Mouse (Mus musculus): ENCODE measurements at regions not wholly inside any gene's neighbourhood (a gene's known extent, or its start where the extent isn't known, plus 50 kb on each side); places are given as distances from the start of the nearest gene placed in this dataset.
A peak's percentile ranks its signal among the peaks of the same experiment; 100 is the strongest.

DNA sequence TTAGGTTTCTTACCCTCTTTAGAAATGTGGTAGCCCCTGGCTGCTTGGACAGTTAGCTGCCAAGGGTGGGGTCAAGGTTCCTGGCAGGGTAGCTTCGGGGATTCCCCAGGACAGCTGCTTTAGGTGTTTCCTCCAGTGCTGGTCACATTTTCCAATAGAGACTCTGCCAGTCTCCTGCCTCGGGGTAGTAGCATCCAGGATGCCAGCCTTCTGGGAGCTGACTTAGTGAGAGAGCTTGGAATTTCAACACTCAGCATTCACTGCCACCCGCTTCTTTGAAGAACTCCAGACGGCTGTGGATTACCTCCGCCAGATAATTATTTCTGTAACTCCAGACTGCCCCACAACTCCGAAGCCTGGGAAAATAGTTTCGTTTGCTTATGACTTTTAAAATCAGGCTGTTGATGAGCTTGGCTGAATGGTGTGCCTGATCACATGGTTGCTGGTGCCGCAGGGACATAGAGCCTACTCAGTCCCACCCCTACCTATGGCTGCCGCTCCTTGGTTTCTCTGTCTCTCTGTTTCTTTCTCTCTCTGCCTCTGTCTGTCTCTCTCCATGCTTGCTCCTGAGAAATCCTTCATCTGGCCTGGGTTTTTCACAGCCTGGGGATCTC lies 724.2 kb upstream of the Car8 start:
- H3K36me3 ChIP-seq (ENCODE audit: control insufficient read depth, insufficient read depth, low read length) = no peaks in the 10 kb centered on the region
- peaks cover 5% of the 10 kb centered on the region; the same call in 1 of the 2 replicates for H3K4me1 ChIP-seq (ENCODE audit: control insufficient read depth, insufficient read depth, low read length)
- no peak overlapping the region for H3K27ac ChIP-seq (replicated peaks; ENCODE audit: low read depth, low read length)
- no peak overlapping the region for H3K9ac ChIP-seq (replicated peaks; ENCODE audit: low read length)
- H3K4me2 ChIP-seq (ENCODE audit: low read length) = no peak overlapping the region
- no peak overlapping the region for H3K4me3 ChIP-seq (replicated peaks; ENCODE audit: low read depth, low read length)
- no peak for ATAC-seq (ENCODE audit: low FRiP score, low TSS enrichment)
- no peaks in the 10 kb centered on the region for H3K27me3 ChIP-seq (ENCODE audit: control insufficient read depth, insufficient read depth, low read length)
- DNase-seq = no peak
- H3K9me3 ChIP-seq (ENCODE audit: control insufficient read depth, low read length) = no peaks in the 10 kb centered on the region
- WGBS = 70% methylated on average over 9 of the region's 9 CpGs

DNA sequence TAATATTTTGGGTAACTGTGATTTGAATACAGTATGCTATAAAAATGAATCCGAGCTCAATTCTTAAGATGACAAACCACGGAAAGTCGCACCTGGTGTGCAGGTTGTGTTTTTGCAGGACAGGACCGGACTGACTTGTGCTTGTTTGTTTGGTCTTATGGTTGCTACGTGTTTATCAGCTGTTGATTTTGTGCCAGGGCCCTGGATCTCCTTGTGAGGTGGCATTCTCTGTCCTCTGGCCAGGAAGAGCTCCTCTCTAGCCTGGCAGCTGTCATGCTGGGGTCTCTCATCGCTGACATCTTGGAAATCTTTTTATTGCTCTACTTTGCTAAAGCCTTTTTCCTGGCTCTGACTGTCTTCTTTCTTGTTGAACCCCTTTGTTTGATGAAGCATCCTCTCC lies 723.0 kb upstream of the Car8 start:
- WGBS = 87% methylated on average over 6 of the region's 6 CpGs
- H3K4me1 ChIP-seq (ENCODE audit: control insufficient read depth, insufficient read depth, low read length) = peaks cover 16% of the 10 kb centered on the region
- H3K27me3 ChIP-seq (ENCODE audit: control insufficient read depth, insufficient read depth, low read length) = no peaks in the 10 kb centered on the region
- H3K27ac ChIP-seq (replicated peaks; ENCODE audit: low read depth, low read length) = no peak overlapping the region
- H3K9ac ChIP-seq (replicated peaks; ENCODE audit: low read length) = no peak overlapping the region
- no peaks in the 10 kb centered on the region for H3K9me3 ChIP-seq (ENCODE audit: control insufficient read depth, low read length)
- ATAC-seq (ENCODE audit: low FRiP score, low TSS enrichment) (no peak), DNase-seq (no peak)
- H3K4me3 ChIP-seq (replicated peaks; ENCODE audit: low read depth, low read length) = no peak overlapping the region
- no peaks in the 10 kb centered on the region for H3K36me3 ChIP-seq (ENCODE audit: control insufficient read depth, insufficient read depth, low read length)
- H3K4me2 ChIP-seq (ENCODE audit: low read length) = no peak overlapping the region

- Histone ChIP-seq H3K4me2 (ENCODE audit: low read length) (no peak overlapping the region), H3K9me3 (ENCODE audit: control insufficient read depth, low read length) (no peaks in the 10 kb centered on the region), H3K27ac (replicated peaks; ENCODE audit: low read depth, low read length) (peak overlapping the region; percentile 52; the same call in 1 of the 2 replicates), H3K36me3 (ENCODE audit: control insufficient read depth, insufficient read depth, low read length) (no peaks in the 10 kb centered on the region), H3K9ac (replicated peaks; ENCODE audit: low read length) (no peak overlapping the region), H3K4me1 (ENCODE audit: control insufficient read depth, insufficient read depth, low read length) (peaks cover 43% of the 10 kb centered on the region), H3K4me3 (replicated peaks; ENCODE audit: low read depth, low read length) (no peak overlapping the region), H3K27me3 (ENCODE audit: control insufficient read depth, insufficient read depth, low read length) (no peaks in the 10 kb centered on the region)
- 11% methylated on average over 6 of the region's 6 CpGs for WGBS
- ATAC-seq (ENCODE audit: low FRiP score, low TSS enrichment) (peak; percentile 55), DNase-seq (peak; percentile 53)
Measured at GRCm38 (mm10) chr4:8957771-8958170, 718.9 kb upstream of the Car8 start.

- 33% methylated on average over 5 of the region's 5 CpGs for WGBS
- peak overlapping the region; percentile 68 for H3K27ac ChIP-seq (replicated peaks; ENCODE audit: low read depth, low read length)
- ATAC-seq (ENCODE audit: low FRiP score, low TSS enrichment) (0 out of 2 replicates have a peak, but pooled peaks have one; percentile 12), DNase-seq (peak; percentile 61)
- H3K4me3 ChIP-seq (replicated peaks; ENCODE audit: low read depth, low read length) = no peak overlapping the region
- H3K36me3 ChIP-seq (ENCODE audit: control insufficient read depth, insufficient read depth, low read length) = no peaks in the 10 kb centered on the region
- no peak overlapping the region for H3K4me2 ChIP-seq (ENCODE audit: low read length)
- no peaks in the 10 kb centered on the region for H3K27me3 ChIP-seq (ENCODE audit: control insufficient read depth, insufficient read depth, low read length)
- H3K9ac ChIP-seq (replicated peaks; ENCODE audit: low read length) = no peak overlapping the region
- H3K4me1 ChIP-seq (ENCODE audit: control insufficient read depth, insufficient read depth, low read length) = peaks cover 43% of the 10 kb centered on the region
- no peaks in the 10 kb centered on the region for H3K9me3 ChIP-seq (ENCODE audit: control insufficient read depth, low read length)
Measured at GRCm38 (mm10) chr4:8957023-8957343, 718.1 kb upstream of the Car8 start.

DNA sequence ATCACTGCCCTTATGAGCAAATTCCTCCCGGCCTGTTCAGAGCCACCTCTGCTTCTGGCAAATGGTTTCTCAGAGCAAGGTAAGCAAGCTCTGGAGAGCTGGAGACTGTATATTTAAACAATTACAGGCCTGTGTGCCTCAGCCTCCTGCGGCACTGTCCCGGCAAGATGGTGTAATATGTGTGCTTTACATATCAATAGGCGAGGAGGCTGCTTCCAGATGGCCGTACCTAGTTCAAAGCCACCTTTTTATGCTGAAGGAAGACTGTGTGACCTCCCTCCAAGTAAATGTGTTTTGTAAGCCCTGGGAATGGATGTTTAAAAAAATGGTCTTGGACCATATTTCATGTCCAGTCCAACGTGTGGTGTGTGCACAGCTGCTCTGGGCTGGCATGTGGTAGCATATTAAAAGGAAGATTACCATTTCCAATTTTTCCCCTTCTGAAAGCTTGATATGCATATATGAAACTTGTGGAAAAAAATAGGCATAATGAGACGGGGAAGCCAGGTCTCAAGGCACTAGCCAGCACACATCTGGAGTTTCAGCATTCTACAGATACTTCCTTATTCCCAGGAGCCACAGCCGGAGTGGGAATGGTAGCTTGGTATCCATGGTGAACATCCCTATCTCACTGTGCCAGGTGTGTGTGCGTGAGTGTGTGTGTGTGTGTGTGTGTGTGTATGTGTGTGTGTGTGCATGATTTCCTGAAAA lies 717.6 kb upstream of the Car8 start:
- ATAC-seq (ENCODE audit: low FRiP score, low TSS enrichment) = peak; percentile 44; the same call in 1 of the 2 replicates
- no peak overlapping the region for H3K4me2 ChIP-seq (ENCODE audit: low read length)
- H3K36me3 ChIP-seq (ENCODE audit: control insufficient read depth, insufficient read depth, low read length) = no peaks in the 10 kb centered on the region
- H3K27me3 ChIP-seq (ENCODE audit: control insufficient read depth, insufficient read depth, low read length) = no peaks in the 10 kb centered on the region
- no peak overlapping the region for H3K9ac ChIP-seq (replicated peaks; ENCODE audit: low read length)
- no peaks in the 10 kb centered on the region for H3K9me3 ChIP-seq (ENCODE audit: control insufficient read depth, low read length)
- H3K4me3 ChIP-seq (replicated peaks; ENCODE audit: low read depth, low read length) = no peak overlapping the region
- peak overlapping the region; percentile 68 for H3K27ac ChIP-seq (replicated peaks; ENCODE audit: low read depth, low read length)
- WGBS = 23% methylated on average over 9 of the region's 9 CpGs
- DNase-seq = peak; percentile 37
- H3K4me1 ChIP-seq (ENCODE audit: control insufficient read depth, insufficient read depth, low read length) = peaks cover 43% of the 10 kb centered on the region

- DNase-seq = no peak
- WGBS = 89% methylated on average over 5 of the region's 5 CpGs
- H3K4me1 ChIP-seq (ENCODE audit: control insufficient read depth, insufficient read depth, low read length) = peaks cover 43% of the 10 kb centered on the region
- H3K4me2 ChIP-seq (ENCODE audit: low read length) = no peak overlapping the region
- no peak overlapping the region for H3K9ac ChIP-seq (replicated peaks; ENCODE audit: low read length)
- no peak for ATAC-seq (ENCODE audit: low FRiP score, low TSS enrichment)
- H3K9me3 ChIP-seq (ENCODE audit: control insufficient read depth, low read length) = no peaks in the 10 kb centered on the region
- H3K36me3 ChIP-seq (ENCODE audit: control insufficient read depth, insufficient read depth, low read length) = no peaks in the 10 kb centered on the region
- H3K27me3 ChIP-seq (ENCODE audit: control insufficient read depth, insufficient read depth, low read length) = no peaks in the 10 kb centered on the region
- no peak overlapping the region for H3K4me3 ChIP-seq (replicated peaks; ENCODE audit: low read depth, low read length)
- no peak overlapping the region for H3K27ac ChIP-seq (replicated peaks; ENCODE audit: low read depth, low read length)
Measured at GRCm38 (mm10) chr4:8955306-8955705, 716.5 kb upstream of the Car8 start.

GRCm38 (mm10) chr4:8954356-8954914 lies 715.6 kb upstream of the Car8 start:
- ATAC-seq (ENCODE audit: low FRiP score, low TSS enrichment) (peak; percentile 21), DNase-seq (peak; percentile 61)
- Histone ChIP-seq H3K27me3 (ENCODE audit: control insufficient read depth, insufficient read depth, low read length) (no peaks in the 10 kb centered on the region), H3K27ac (replicated peaks; ENCODE audit: low read depth, low read length) (0 out of 2 replicates have a peak overlapping the region, but pooled peaks have one; percentile 10), H3K4me1 (ENCODE audit: control insufficient read depth, insufficient read depth, low read length) (peaks cover 43% of the 10 kb centered on the region), H3K36me3 (ENCODE audit: control insufficient read depth, insufficient read depth, low read length) (no peaks in the 10 kb centered on the region), H3K9ac (replicated peaks; ENCODE audit: low read length) (no peak overlapping the region), H3K4me3 (replicated peaks; ENCODE audit: low read depth, low read length) (no peak overlapping the region), H3K9me3 (ENCODE audit: control insufficient read depth, low read length) (no peaks in the 10 kb centered on the region), H3K4me2 (ENCODE audit: low read length) (peak overlapping the region; percentile 30)
- WGBS = 13% methylated on average over 10 of the region's 10 CpGs

- Histone ChIP-seq H3K9me3 (ENCODE audit: control insufficient read depth, low read length) (no peaks in the 10 kb centered on the region), H3K4me1 (ENCODE audit: control insufficient read depth, insufficient read depth, low read length) (peaks cover 39% of the 10 kb centered on the region), H3K4me2 (ENCODE audit: low read length) (no peak overlapping the region), H3K27me3 (ENCODE audit: control insufficient read depth, insufficient read depth, low read length) (no peaks in the 10 kb centered on the region), H3K27ac (replicated peaks; ENCODE audit: low read depth, low read length) (no peak overlapping the region), H3K36me3 (ENCODE audit: control insufficient read depth, insufficient read depth, low read length) (no peaks in the 10 kb centered on the region), H3K9ac (replicated peaks; ENCODE audit: low read length) (no peak overlapping the region), H3K4me3 (replicated peaks; ENCODE audit: low read depth, low read length) (no peak overlapping the region)
- DNase-seq = no peak
- ATAC-seq (ENCODE audit: low FRiP score, low TSS enrichment) = no peak
- 92% methylated on average over 7 of the region's 7 CpGs for WGBS
Measured at GRCm38 (mm10) chr4:8953181-8953580, 714.3 kb upstream of the Car8 start.

DNA sequence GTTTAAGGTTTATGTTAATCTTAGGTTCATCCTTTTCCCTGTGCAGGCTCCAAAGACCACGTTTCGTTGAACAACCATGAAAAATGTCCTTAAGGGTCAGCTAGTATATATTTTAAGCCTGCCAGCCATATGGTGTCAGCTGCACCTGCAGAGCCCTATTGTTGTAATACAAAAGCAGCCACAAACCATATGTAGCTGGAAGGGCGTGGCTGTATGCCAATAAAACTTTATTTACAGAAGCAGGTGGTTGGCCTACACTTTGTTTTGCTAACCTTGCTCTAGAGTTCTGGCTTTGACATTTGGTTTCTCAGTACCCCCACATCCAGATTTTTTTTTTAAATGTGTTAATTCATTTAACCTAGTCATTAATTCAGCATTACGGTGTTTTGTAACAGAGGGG lies 711.1 kb upstream of the Car8 start:
- no peak overlapping the region for H3K27ac ChIP-seq (replicated peaks; ENCODE audit: low read depth, low read length)
- ATAC-seq (ENCODE audit: low FRiP score, low TSS enrichment) = no peak
- no peaks in the 10 kb centered on the region for H3K27me3 ChIP-seq (ENCODE audit: control insufficient read depth, insufficient read depth, low read length)
- no peak overlapping the region for H3K4me2 ChIP-seq (ENCODE audit: low read length)
- no peaks in the 10 kb centered on the region for H3K36me3 ChIP-seq (ENCODE audit: control insufficient read depth, insufficient read depth, low read length)
- H3K9me3 ChIP-seq (ENCODE audit: control insufficient read depth, low read length) = no peaks in the 10 kb centered on the region
- 55% methylated on average over 4 of the region's 4 CpGs for WGBS
- peaks cover 10% of the 10 kb centered on the region for H3K4me1 ChIP-seq (ENCODE audit: control insufficient read depth, insufficient read depth, low read length)
- H3K4me3 ChIP-seq (replicated peaks; ENCODE audit: low read depth, low read length) = no peak overlapping the region
- H3K9ac ChIP-seq (replicated peaks; ENCODE audit: low read length) = no peak overlapping the region
- DNase-seq = no peak
